Mouse (Mus musculus) ES-Bruce4 (cell line): ENCODE measurements around the gene Wdr18.
A peak's percentile ranks its signal among the peaks of the same experiment; 100 is the strongest.

Source experiments
- CTCF ChIP-seq: IDR thresholded peaks from one replicate; pipeline ENCODE4 v1.8.1; 2011; ENCODE audit warnings: low read depth, low read length
- POLR2A ChIP-seq: IDR thresholded peaks from one replicate; pipeline ENCODE4 v1.8.1; 2011; ENCODE audit warnings: low read length; ENCODE audit not compliant: insufficient read depth

DNA sequence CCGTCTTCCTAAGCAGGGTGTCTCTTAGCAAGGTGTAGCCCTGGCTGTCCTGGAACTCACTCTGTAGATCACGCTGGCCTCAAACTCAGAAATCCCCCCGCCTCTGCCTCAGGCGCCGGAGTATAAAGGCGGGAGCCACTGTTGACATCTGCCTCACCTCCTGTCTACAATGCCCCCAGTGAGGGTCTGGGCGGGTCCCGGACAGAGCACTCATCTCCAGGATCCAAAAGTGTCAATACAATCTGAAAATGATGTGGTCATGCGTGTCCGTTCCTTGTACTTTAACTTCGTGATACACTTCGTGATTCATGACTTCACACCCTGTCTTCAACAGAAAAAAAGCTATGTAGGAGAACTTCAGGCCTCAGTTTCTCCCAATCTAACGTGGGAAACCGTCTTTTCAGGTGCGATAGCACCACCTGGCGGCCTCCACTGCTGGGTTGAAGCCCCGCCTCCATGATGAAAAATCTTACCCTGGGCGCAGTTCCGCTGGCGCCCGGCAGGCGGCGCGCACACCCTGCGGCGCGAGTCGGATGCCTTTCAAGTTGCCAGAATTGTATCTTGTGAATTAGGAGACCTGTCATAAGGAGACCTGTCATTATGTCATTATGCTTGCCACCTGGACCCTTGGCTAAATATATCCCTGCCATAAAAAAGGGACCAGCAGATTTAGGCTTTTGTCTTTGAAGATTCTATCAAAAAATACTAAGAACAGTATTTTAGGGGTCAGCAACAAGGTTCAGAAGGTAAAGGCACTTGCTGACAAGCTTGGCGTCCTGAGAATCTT lies 34.8 kb upstream of the Wdr18 start:
- TF ChIP-seq POLR2A (no peak), CTCF (peak; percentile 99)
